Comparison of ENCODE assay signal across 15 mouse cellular contexts in genomic region chr12:38594055-38594454, GRCm38 (mm10).
DNase-seq lines count a peak whose midpoint lies in the region; ATAC-seq and TF ChIP-seq lines count a peak whose summit lies in the region.
"Had no signal": no experiment of that assay in that cellular context is flagged by ENCODE, and none has a peak within 500 bp of the region (broad histone marks: within the 10 kb centered on the region; RNA-seq: fewer than 3 reads in every experiment).

No protein-coding gene starts in this region.

- H3K79me3 ChIP-seq in C2C12 (ENCODE audit: low read depth) = no peaks in the 10 kb centered on the region

- H3K27me3 ChIP-seq in hindbrain, postnatal 0 days (ENCODE audit: insufficient read depth, low read length) = no peaks in the 10 kb centered on the region
- no peaks in the 10 kb centered on the region for H3K27me3 ChIP-seq in hindbrain, embryonic 13.5 days
- H3K27me3 ChIP-seq in C2C12 (ENCODE audit: control insufficient read depth, insufficient read depth, insufficient read length) = no peaks in the 10 kb centered on the region
- no peaks in the 10 kb centered on the region for H3K27me3 ChIP-seq in midbrain, embryonic 14.5 days (ENCODE audit: control insufficient read depth, insufficient read depth, low read length)
- H3K27me3 ChIP-seq: embryonic facial prominence, embryonic 15.5 days had no signal

- peak; percentile 17 to 56 for DNase-seq in adrenal gland, adult (ENCODE audit: inconsistent age in 2 of 2, low spot score in 1 of 2)
- DNase-seq in adrenal gland, adult 18-20 months (ENCODE audit: low spot score in 2 of 2) = no peak
- DNase-seq in hindbrain, postnatal 0 days (ENCODE audit: low spot score) = peak; percentile 18
- peak; percentile 26 to 62 for DNase-seq in heart, postnatal 14 days
- no peak for DNase-seq in spleen, postnatal 10 days (ENCODE audit: low spot score in 2 of 2)
- DNase-seq in midbrain, embryonic 14.5 days = no peak
- DNase-seq: cerebellum, adult 11-12 months; forebrain, postnatal 0 days; right cerebral cortex, postnatal 25 days had no signal

- no peaks in the 10 kb centered on the region for H3K36me3 ChIP-seq in hindbrain, postnatal 0 days (ENCODE audit: insufficient read depth, low read length)
- H3K36me3 ChIP-seq in hindbrain, embryonic 13.5 days = no peaks in the 10 kb centered on the region
- H3K36me3 ChIP-seq in C2C12 (ENCODE audit: control insufficient read depth, insufficient read depth) = no peaks in the 10 kb centered on the region
- no peaks in the 10 kb centered on the region for H3K36me3 ChIP-seq in midbrain, embryonic 14.5 days (ENCODE audit: control insufficient read depth, insufficient read depth, low read length)
- H3K36me3 ChIP-seq: embryonic facial prominence, embryonic 15.5 days had no signal

- H3K79me2 ChIP-seq in C2C12 (ENCODE audit: control insufficient read depth, insufficient read depth) = no peaks in the 10 kb centered on the region

- H3K9ac ChIP-seq in hindbrain, postnatal 0 days (replicated peaks; ENCODE audit: low read length) = no peak overlapping the region
- no peak overlapping the region for H3K9ac ChIP-seq in hindbrain, embryonic 13.5 days
- H3K9ac ChIP-seq in midbrain, embryonic 14.5 days (replicated peaks; ENCODE audit: low read length) = no peak overlapping the region
- H3K9ac ChIP-seq: embryonic facial prominence, embryonic 15.5 days; forebrain, postnatal 0 days had no signal

- no peak overlapping the region for H3ac ChIP-seq in C2C12 (ENCODE audit: control insufficient read depth, insufficient read length, low read depth)

- H3K4me3 ChIP-seq in hindbrain, postnatal 0 days (ENCODE audit: low read length) = no peak overlapping the region
- no peak overlapping the region for H3K4me3 ChIP-seq in hindbrain, embryonic 13.5 days
- H3K4me3 ChIP-seq in C2C12 (ENCODE audit: insufficient read depth, poor library complexity, severe bottlenecking) = no peak overlapping the region
- no peak overlapping the region for H3K4me3 ChIP-seq in midbrain, embryonic 14.5 days (replicated peaks; ENCODE audit: low read depth, low read length)
- H3K4me3 ChIP-seq: embryonic facial prominence, embryonic 15.5 days had no signal

- no peak for ATAC-seq in hindbrain, postnatal 0 days
- no peak for ATAC-seq in hindbrain, embryonic 13.5 days (ENCODE audit: low FRiP score)
- no peak for ATAC-seq in midbrain, embryonic 14.5 days (ENCODE audit: low FRiP score, low TSS enrichment)
- ATAC-seq: activated CD4-positive, CD25-positive, alpha-beta regulatory T cell, adult 4 months; forebrain, postnatal 0 days; midbrain, embryonic 16.5 days had no signal

- no peak for TF ChIP-seq CTCF in hindbrain, postnatal 0 days (IDR thresholded peaks at IDR 0.05; ENCODE audit: low read depth)
- no peak for TF ChIP-seq CTCF in C2C12 (IDR thresholded peaks at IDR 0.05; ENCODE audit: control insufficient read depth, insufficient read depth, insufficient read length)

- H3K27ac ChIP-seq in hindbrain, postnatal 0 days = no peak overlapping the region
- no peak overlapping the region for H3K27ac ChIP-seq in hindbrain, embryonic 13.5 days
- no peak overlapping the region for H3K27ac ChIP-seq in midbrain, embryonic 14.5 days (replicated peaks; ENCODE audit: low read depth, low read length)
- H3K27ac ChIP-seq: embryonic facial prominence, embryonic 15.5 days; stomach, postnatal 0 days had no signal

- 26% methylated on average over 3 of the region's 3 CpGs for WGBS in hindbrain, postnatal 0 days
- 42% methylated on average over 3 of the region's 3 CpGs for WGBS in hindbrain, embryonic 13.5 days
- 54% methylated on average over 3 of the region's 3 CpGs for WGBS in midbrain, embryonic 14.5 days

- no peaks in the 10 kb centered on the region for H3K9me3 ChIP-seq in hindbrain, postnatal 0 days (ENCODE audit: low read length)
- H3K9me3 ChIP-seq in hindbrain, embryonic 13.5 days = no peaks in the 10 kb centered on the region
- H3K9me3 ChIP-seq in midbrain, embryonic 14.5 days (ENCODE audit: control insufficient read depth, low read length) = no peaks in the 10 kb centered on the region
- H3K9me3 ChIP-seq: embryonic facial prominence, embryonic 15.5 days had no signal

- intact Hi-C loops in heart, postnatal 14 days (cut with DNase I) = loop anchor here (10.0 kb wide), 1 partner anchor 181 kb away; the partner anchor contains the start of gene Etv1

- no peaks in the 10 kb centered on the region for H3K4me1 ChIP-seq in hindbrain, postnatal 0 days (ENCODE audit: insufficient read depth, low read length)
- no peaks in the 10 kb centered on the region; the same call in 1 of the 2 replicates for H3K4me1 ChIP-seq in hindbrain, embryonic 13.5 days (replicated peaks)
- H3K4me1 ChIP-seq in midbrain, embryonic 14.5 days (ENCODE audit: control insufficient read depth, insufficient read depth, low read length) = no peaks in the 10 kb centered on the region
- H3K4me1 ChIP-seq: embryonic facial prominence, embryonic 15.5 days had no signal

- no peak overlapping the region for H3K4me2 ChIP-seq in hindbrain, postnatal 0 days (ENCODE audit: low read depth, low read length)
- no peak overlapping the region for H3K4me2 ChIP-seq in hindbrain, embryonic 13.5 days
- no peak overlapping the region for H3K4me2 ChIP-seq in midbrain, embryonic 14.5 days (ENCODE audit: low read length)
- H3K4me2 ChIP-seq: embryonic facial prominence, embryonic 15.5 days had no signal

TF ChIP-seq in C2C12, 6 proteins besides CTCF, POLR2A, EP300 and RAD21:
- TF ChIP-seq USF1 (IDR thresholded peaks at IDR 0.05; ENCODE audit: low read depth) (no peak), MAX (IDR thresholded peaks at IDR 0.05) (no peak), FOSL1 (IDR thresholded peaks at IDR 0.05; ENCODE audit: insufficient read depth, low read length, poor library complexity, severe bottlenecking) (no peak), CEBPB (IDR thresholded peaks at IDR 0.05; ENCODE audit: low read depth) (no peak), MYOD1 (IDR thresholded peaks at IDR 0.05; ENCODE audit: control insufficient read depth, insufficient read length, low read depth) (peak; percentile 44), MYOG (IDR thresholded peaks at IDR 0.05; ENCODE audit: control insufficient read depth, extremely low read depth, insufficient read length) (no peak)

Comparison
In these comparisons a context has a peak if more than half of its experiments do, and no peak if none do; other contexts are left out.
1. DNase-seq: peak in adrenal gland, adult (2 of 2), hindbrain, postnatal 0 days (single experiment) and heart, postnatal 14 days (2 of 2); none in adrenal gland, adult 18-20 months (0 of 2), spleen, postnatal 10 days (0 of 2) and midbrain, embryonic 14.5 days (single experiment).